10 mouse cellular contexts compared by ENCODE assay signal in the genomic region with DNA sequence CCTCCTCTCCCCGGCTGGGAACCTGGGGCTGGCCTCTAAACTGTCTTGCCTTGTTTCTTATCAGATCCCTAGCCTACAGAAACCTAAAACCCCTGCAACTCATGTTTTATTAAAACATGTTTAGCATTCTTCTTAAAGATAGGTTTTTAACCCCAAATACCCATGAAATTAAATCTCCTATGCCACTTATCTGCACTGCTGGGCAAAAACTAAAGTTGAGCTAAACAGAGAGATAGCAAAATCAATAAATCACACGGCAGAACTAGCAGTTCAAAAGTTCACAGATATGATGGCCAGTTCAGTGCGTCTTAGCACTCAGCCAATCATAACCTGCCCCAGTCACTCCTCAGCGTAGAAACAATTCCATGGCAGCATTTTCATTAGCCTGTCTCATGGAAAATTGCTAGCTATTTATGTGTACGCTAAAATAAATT.
DNase-seq lines count a peak whose midpoint lies in the region; ATAC-seq and TF ChIP-seq lines count a peak whose summit lies in the region.
"Had no signal": no experiment of that assay in that cellular context is flagged by ENCODE, and none has a peak within 500 bp of the region (broad histone marks: within the 10 kb centered on the region; RNA-seq: fewer than 3 reads in every experiment).

No protein-coding gene starts in this region.

- peaks cover 62% of the 10 kb centered on the region for H3K4me1 ChIP-seq in heart, embryonic 10.5 days
- H3K4me1 ChIP-seq in heart, adult 2 months (ENCODE audit: control insufficient read depth, insufficient read depth, low read length): peaks cover 5% of the 10 kb centered on the region
- H3K4me1 ChIP-seq in neural tube, embryonic 11.5 days (ENCODE audit: control insufficient read depth, insufficient read depth, low read length): peaks cover 55% of the 10 kb centered on the region
- peaks cover 41% of the 10 kb centered on the region for H3K4me1 ChIP-seq in neural tube, embryonic 15.5 days
- peaks cover 60% of the 10 kb centered on the region for H3K4me1 ChIP-seq in limb, embryonic 10.5 days
- H3K4me1 ChIP-seq in stomach, embryonic 16.5 days (ENCODE audit: control insufficient read depth, insufficient read depth, low read length): peaks cover 36% of the 10 kb centered on the region

- H3K4me2 ChIP-seq in neural tube, embryonic 11.5 days (ENCODE audit: low read depth): no peak overlapping the region
- no peak overlapping the region for H3K4me2 ChIP-seq in neural tube, embryonic 15.5 days
- H3K4me2 ChIP-seq in stomach, embryonic 16.5 days (ENCODE audit: low read depth, low read length): peak overlapping the region; percentile 42; the same call in 1 of the 2 replicates
- H3K4me2 ChIP-seq: hindbrain, embryonic 15.5 days; limb, embryonic 15.5 days had no signal

- no peak for TF ChIP-seq CTCF in heart, adult 2 months (IDR thresholded peaks at IDR 0.05)

- intact Hi-C loops in heart, adult 2 months (cut with DNase I): no loop called here

- H3K27ac ChIP-seq in heart, embryonic 10.5 days: peak overlapping the region; percentile 93
- H3K27ac ChIP-seq in heart, adult 2 months: no peak overlapping the region
- peak overlapping the region; percentile 49; the same call in 1 of the 2 replicates for H3K27ac ChIP-seq in neural tube, embryonic 11.5 days (ENCODE audit: low read depth, low read length)
- H3K27ac ChIP-seq in neural tube, embryonic 15.5 days (replicated peaks): no peak overlapping the region
- peak overlapping the region; percentile 64 for H3K27ac ChIP-seq in limb, embryonic 10.5 days
- H3K27ac ChIP-seq in stomach, embryonic 16.5 days (ENCODE audit: low read length): peak overlapping the region; percentile 28
- H3K27ac ChIP-seq: hindbrain, embryonic 15.5 days; limb, embryonic 15.5 days had no signal

- no peak for ATAC-seq in neural tube, embryonic 11.5 days (ENCODE audit: insufficient read depth, low FRiP score, low TSS enrichment)
- no peak for ATAC-seq in neural tube, embryonic 15.5 days (ENCODE audit: low FRiP score)
- ATAC-seq in stomach, embryonic 16.5 days (ENCODE audit: insufficient read depth, low FRiP score): no peak
- ATAC-seq in activated CD4-positive, CD25-positive, alpha-beta regulatory T cell, adult 4 months: no peak

- no peaks in the 10 kb centered on the region for H3K79me2 ChIP-seq in heart, adult 2 months (replicated peaks; ENCODE audit: control insufficient read depth, insufficient read depth, low read length)

- H3K9me3 ChIP-seq in heart, embryonic 10.5 days: no peaks in the 10 kb centered on the region
- H3K9me3 ChIP-seq in neural tube, embryonic 11.5 days (ENCODE audit: control insufficient read depth, low read length): no peaks in the 10 kb centered on the region
- H3K9me3 ChIP-seq in neural tube, embryonic 15.5 days (replicated peaks): no peaks in the 10 kb centered on the region
- no peaks in the 10 kb centered on the region for H3K9me3 ChIP-seq in limb, embryonic 10.5 days (replicated peaks)
- H3K9me3 ChIP-seq in stomach, embryonic 16.5 days (replicated peaks; ENCODE audit: control insufficient read depth, low read length): no peaks in the 10 kb centered on the region
- H3K9me3 ChIP-seq: hindbrain, embryonic 15.5 days; limb, embryonic 15.5 days had no signal

- no peaks in the 10 kb centered on the region for H3K27me3 ChIP-seq in heart, embryonic 10.5 days (ENCODE audit: insufficient read depth, poor library complexity, severe bottlenecking)
- no peaks in the 10 kb centered on the region for H3K27me3 ChIP-seq in heart, adult 2 months (ENCODE audit: control insufficient read depth, insufficient read depth, low read length)
- no peaks in the 10 kb centered on the region for H3K27me3 ChIP-seq in neural tube, embryonic 11.5 days (ENCODE audit: control insufficient read depth, insufficient read depth, low read length)
- H3K27me3 ChIP-seq in neural tube, embryonic 15.5 days (replicated peaks): peaks cover 11% of the 10 kb centered on the region; the same call in 1 of the 2 replicates
- no peaks in the 10 kb centered on the region for H3K27me3 ChIP-seq in limb, embryonic 10.5 days (ENCODE audit: low read depth, poor library complexity, severe bottlenecking)
- H3K27me3 ChIP-seq in stomach, embryonic 16.5 days (ENCODE audit: control insufficient read depth, insufficient read depth, low read length): no peaks in the 10 kb centered on the region
- H3K27me3 ChIP-seq: hindbrain, embryonic 15.5 days; limb, embryonic 15.5 days had no signal

- 25% methylated on average over 5 of the region's 5 CpGs for WGBS in heart, embryonic 10.5 days
- 49% methylated on average over 5 of the region's 5 CpGs for WGBS in heart, adult 2 months
- 22% methylated on average over 5 of the region's 5 CpGs for WGBS in neural tube, embryonic 11.5 days
- 24% methylated on average over 5 of the region's 5 CpGs for WGBS in neural tube, embryonic 15.5 days
- WGBS in limb, embryonic 10.5 days: 27% methylated on average over 5 of the region's 5 CpGs
- 25% methylated on average over 5 of the region's 5 CpGs for WGBS in stomach, embryonic 16.5 days

- H3K4me3 ChIP-seq in heart, embryonic 10.5 days: peak overlapping the region; percentile 60
- H3K4me3 ChIP-seq in heart, adult 2 months: no peak overlapping the region
- H3K4me3 ChIP-seq in neural tube, embryonic 11.5 days (ENCODE audit: low read depth, low read length): no peak overlapping the region
- no peak overlapping the region for H3K4me3 ChIP-seq in neural tube, embryonic 15.5 days (replicated peaks)
- peak overlapping the region; percentile 28; the same call in 1 of the 2 replicates for H3K4me3 ChIP-seq in limb, embryonic 10.5 days
- no peak overlapping the region for H3K4me3 ChIP-seq in stomach, embryonic 16.5 days (replicated peaks; ENCODE audit: low read length)
- H3K4me3 ChIP-seq: hindbrain, embryonic 15.5 days; limb, embryonic 15.5 days had no signal

- no peak for TF ChIP-seq POLR2A in heart, adult 2 months (IDR thresholded peaks at IDR 0.05; ENCODE audit: insufficient read depth, low read depth, low read length)

- no peak for TF ChIP-seq EP300 in heart, adult 2 months (IDR thresholded peaks at IDR 0.05; ENCODE audit: insufficient read depth, low read depth, low read length)

- H3K9ac ChIP-seq in heart, adult 2 months (ENCODE audit: low read depth, low read length): no peak overlapping the region
- no peak overlapping the region for H3K9ac ChIP-seq in neural tube, embryonic 11.5 days (ENCODE audit: low read length)
- no peak overlapping the region for H3K9ac ChIP-seq in neural tube, embryonic 15.5 days (replicated peaks)
- H3K9ac ChIP-seq in stomach, embryonic 16.5 days (ENCODE audit: low read length): 0 out of 2 replicates have a peak overlapping the region, but pooled peaks have one; percentile 43
- H3K9ac ChIP-seq: hindbrain, embryonic 15.5 days; limb, embryonic 15.5 days had no signal

- DNase-seq in heart, embryonic 10.5 days (ENCODE audit: low spot score): no peak
- no peak for DNase-seq in heart, adult 2 months
- DNase-seq in neural tube, embryonic 11.5 days (ENCODE audit: low spot score): no peak
- no peak for DNase-seq in limb, embryonic 10.5 days (ENCODE audit: low spot score)
- DNase-seq in cerebellum, postnatal 25 days: no peak

- peaks cover 4% of the 10 kb centered on the region; the same call in 1 of the 2 replicates for H3K36me3 ChIP-seq in heart, embryonic 10.5 days
- H3K36me3 ChIP-seq in heart, adult 2 months (ENCODE audit: control insufficient read depth, insufficient read depth, low read length): no peaks in the 10 kb centered on the region; the same call in 1 of the 2 replicates
- no peaks in the 10 kb centered on the region for H3K36me3 ChIP-seq in neural tube, embryonic 11.5 days (ENCODE audit: control insufficient read depth, insufficient read depth, low read length)
- no peaks in the 10 kb centered on the region for H3K36me3 ChIP-seq in neural tube, embryonic 15.5 days
- no peaks in the 10 kb centered on the region for H3K36me3 ChIP-seq in limb, embryonic 10.5 days
- H3K36me3 ChIP-seq in stomach, embryonic 16.5 days (ENCODE audit: control insufficient read depth, insufficient read depth, low read length): no peaks in the 10 kb centered on the region
- H3K36me3 ChIP-seq: hindbrain, embryonic 15.5 days; limb, embryonic 15.5 days had no signal

Comparison
In these comparisons a context has a peak if more than half of its experiments do, and no peak if none do; other contexts are left out.
1. H3K27ac ChIP-seq: peak in heart, embryonic 10.5 days (single experiment), neural tube, embryonic 11.5 days (single experiment), limb, embryonic 10.5 days (single experiment) and stomach, embryonic 16.5 days (single experiment); none in heart, adult 2 months (single experiment) and neural tube, embryonic 15.5 days (single experiment).
2. H3K4me3 ChIP-seq: peak in heart, embryonic 10.5 days (single experiment) and limb, embryonic 10.5 days (single experiment); none in heart, adult 2 months (single experiment), neural tube, embryonic 11.5 days (single experiment), neural tube, embryonic 15.5 days (single experiment) and stomach, embryonic 16.5 days (single experiment).